Mouse (Mus musculus) cortical plate, adult 2 months (tissue): Measurements from ENCODE around the gene Zfp292. TPM values are rescaled to one million over a fixed set of nuclear protein-coding genes. Genes with fewer than 3 reads are reported as not detected.
A peak's percentile ranks its signal among the peaks of the same experiment; 100 is the strongest.

Source experiments
- H3K27ac ChIP-seq: fragments of 200-500 bp; 2 replicates; pipeline ENCODE4 v1.5.1; 2012; ENCODE audit warnings: low read length, control low read depth, inconsistent platforms; ENCODE audit not compliant: insufficient read depth
- H3K4me1 ChIP-seq: fragments of 200-500 bp; 2 replicates; pipeline ENCODE4 v1.6.1; 2011; ENCODE audit warnings: low read length; ENCODE audit not compliant: control insufficient read depth, insufficient read depth
- H3K4me3 ChIP-seq: fragments of 200-500 bp; 2 replicates; pipeline ENCODE4 v1.5.1; 2011; ENCODE audit warnings: mild to moderate bottlenecking, low read length, control low read depth; ENCODE audit not compliant: insufficient read depth
- CTCF ChIP-seq: fragments of 200-500 bp; IDR thresholded peaks from 2 replicates; pipeline ENCODE4 v1.5.1; 2011; ENCODE audit warnings: mild to moderate bottlenecking, control low read depth, low read length; ENCODE audit not compliant: insufficient read depth; ENCODE audit errors: extremely low read depth
- POLR2A ChIP-seq: fragments of 200-500 bp; IDR thresholded peaks from 2 replicates; pipeline ENCODE4 v1.6.1; 2011; ENCODE audit warnings: mild to moderate bottlenecking, low read length, control low read depth; ENCODE audit not compliant: insufficient read depth; ENCODE audit errors: extremely low read depth
- polyA plus RNA-seq: library from polyadenylated mRNA; depleted of rRNA; stranded (reverse); fragments of >200 nt; gene quantifications from 2 replicates; pipeline ENCODE4 v1.2.3, GENCODE M21; 2012

The Zfp292 gene
- polyA plus RNA-seq, 1 experiment, result 7.3 TPM

DNA sequence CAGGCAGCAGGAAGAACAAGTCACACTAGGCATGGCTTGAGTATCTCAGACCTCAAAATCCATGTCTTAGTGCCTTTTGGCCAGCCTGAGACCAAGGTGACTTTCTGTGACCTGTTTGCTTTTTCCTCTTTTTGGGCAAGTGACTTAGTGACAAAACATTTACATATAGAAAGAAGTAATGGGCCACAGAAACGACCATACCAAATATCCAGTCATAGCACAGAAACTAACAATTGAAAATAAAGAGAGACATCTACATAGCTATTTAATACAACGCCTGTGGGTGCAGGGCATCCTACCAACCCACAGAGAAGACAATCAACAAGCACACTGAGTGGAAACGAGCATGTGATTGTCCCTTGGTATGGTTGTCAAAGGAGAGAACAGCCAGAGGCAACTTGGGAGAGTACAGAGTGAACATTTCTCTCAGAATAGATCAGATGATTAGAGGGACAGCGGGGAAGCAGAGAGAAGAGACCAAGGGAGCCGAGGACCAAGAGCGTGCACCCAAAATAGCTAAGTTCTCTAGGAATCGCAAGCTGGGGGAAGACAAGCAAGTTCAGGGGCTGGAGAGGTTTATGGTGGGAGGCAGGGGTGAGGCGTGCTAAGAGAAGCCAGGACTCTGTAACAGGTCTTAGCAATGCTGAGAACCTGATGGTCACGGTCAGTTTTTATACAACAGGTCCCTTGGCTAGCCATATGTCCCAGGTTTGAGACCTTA is 3.0 kb upstream of the Zfp292 start:
- peak overlapping the region; percentile 48; the same call in 1 of the 2 replicates for H3K4me3 ChIP-seq
- H3K27ac ChIP-seq, result no peak overlapping the region
- peaks cover 2% of the 10 kb centered on the region; the same call in 1 of the 2 replicates for H3K4me1 ChIP-seq
- TF ChIP-seq POLR2A, result no peak
- no peak for TF ChIP-seq CTCF

DNA sequence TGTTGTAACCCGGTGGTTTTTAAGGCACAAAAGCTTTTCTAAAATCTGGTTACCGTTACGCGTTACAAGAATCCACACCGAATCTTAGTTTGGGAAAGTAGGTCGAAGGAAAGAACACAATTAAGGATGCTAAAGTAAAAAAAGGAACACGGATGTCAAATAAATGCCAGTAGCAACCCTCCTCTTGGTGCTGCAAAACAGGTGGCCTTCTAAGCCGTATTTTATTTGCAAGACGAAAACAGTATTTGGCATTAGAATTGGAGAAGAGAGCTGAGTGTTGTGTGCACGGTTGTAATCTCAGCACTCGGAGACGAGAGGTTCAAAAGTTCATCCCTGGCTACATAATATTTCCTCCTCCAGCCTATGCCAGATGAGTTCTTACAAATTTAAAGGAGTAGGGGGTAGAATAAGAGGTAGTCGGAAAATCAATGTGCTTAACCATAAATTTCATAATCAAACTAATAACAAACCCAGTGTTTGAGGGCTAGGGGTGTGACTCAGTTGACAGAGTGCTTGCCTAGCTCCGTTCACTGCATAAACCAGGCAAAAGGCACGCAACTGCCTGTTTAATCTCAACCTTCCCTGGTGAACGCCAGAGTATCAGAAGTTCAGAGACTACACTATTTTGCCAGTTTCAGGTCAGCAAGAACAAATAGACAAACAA is 738 bp upstream of the Zfp292 start:
- peaks cover 2% of the 10 kb centered on the region; the same call in 1 of the 2 replicates for H3K4me1 ChIP-seq
- H3K27ac ChIP-seq, result peak overlapping the region; percentile 99
- H3K4me3 ChIP-seq, result peak overlapping the region; percentile 77
- TF ChIP-seq POLR2A, result no peak
- no peak for TF ChIP-seq CTCF

DNA sequence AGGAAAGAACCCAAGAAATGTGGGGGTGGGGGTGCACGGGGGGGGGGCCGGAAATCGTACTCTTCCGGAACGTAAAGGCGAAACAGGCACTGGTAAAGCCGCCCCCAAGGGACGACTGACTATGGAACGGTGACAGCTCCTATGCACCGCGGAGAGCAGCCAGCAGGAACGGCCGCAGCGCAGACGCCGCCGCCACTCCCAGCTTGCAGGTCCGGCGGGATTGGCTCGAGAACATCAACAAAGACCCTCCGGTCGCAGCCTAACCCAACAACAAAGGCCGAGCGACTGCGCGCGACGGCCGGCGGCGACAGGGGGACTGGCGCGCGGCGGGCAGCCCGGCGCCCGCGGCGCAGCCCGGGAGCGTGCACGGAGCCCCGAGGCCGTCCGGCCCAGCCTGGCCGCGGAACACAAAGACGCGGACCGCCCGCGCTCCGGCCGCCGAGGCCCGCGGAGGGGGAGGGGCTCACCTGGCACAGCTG is 430 bp downstream of the Zfp292 start:
- Histone ChIP-seq H3K4me3 (peak overlapping the region; percentile 77), H3K4me1 (peaks cover 2% of the 10 kb centered on the region; the same call in 1 of the 2 replicates), H3K27ac (peak overlapping the region; percentile 97)
- TF ChIP-seq POLR2A (no peak), CTCF (no peak)

DNA sequence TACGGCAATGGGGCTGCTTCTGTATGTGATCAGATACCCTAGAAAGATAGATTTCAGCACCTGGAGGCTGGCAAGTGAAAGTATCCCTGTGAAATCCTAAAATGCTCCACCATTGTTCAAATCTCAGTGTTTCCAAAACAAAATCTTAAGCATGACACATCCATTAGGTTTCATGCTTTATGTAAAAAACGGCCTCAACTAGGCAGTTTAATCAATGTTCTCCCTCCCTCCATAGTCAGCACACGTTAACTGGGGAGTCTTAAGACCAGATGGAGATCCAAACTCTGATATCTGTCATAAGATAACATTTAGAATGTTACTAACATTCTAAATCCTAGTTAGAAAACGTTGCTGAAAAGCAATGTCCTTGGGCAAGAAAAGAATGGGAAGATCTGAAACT is 909 bp downstream of the Zfp292 start:
- Histone ChIP-seq H3K4me1 (peaks cover 2% of the 10 kb centered on the region; the same call in 1 of the 2 replicates), H3K4me3 (peak overlapping the region; percentile 77; the same call in 1 of the 2 replicates), H3K27ac (no peak overlapping the region)
- TF ChIP-seq CTCF (no peak), POLR2A (no peak)

DNA sequence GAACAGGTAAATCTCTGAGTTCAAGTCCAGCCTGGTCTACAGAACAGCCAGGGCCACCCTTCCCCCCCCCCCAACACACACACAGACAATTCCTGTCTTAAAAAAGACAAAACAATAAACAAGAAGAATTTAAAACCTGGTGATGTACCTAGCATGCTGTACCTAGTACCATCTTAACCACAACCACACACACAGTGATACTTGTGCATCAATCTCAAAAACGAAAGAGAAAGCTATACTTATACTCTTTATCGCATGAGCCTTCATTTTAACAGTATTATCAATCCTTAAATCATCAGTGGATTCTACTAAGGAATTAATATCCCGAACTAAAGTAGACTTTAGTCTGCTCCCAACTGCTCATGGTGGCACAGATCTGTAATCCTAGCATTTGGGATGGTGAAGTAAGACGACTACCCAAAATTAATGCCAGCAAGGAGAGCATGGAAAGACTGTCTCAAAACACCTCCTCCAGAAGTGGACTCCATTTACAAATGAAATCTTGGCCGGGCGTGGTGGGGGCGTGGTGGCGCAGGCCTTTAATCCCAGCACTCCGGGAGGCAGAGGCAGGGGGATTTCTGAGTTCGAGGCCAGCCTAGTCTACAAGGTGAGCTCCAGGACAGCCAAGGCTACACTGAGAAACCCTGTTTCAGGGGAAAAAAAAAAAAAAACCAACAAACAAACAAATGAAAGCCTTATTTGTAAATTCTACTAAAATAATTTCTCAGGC is 1.7 kb downstream of the Zfp292 start:
- peak overlapping the region; percentile 18; the same call in 1 of the 2 replicates for H3K4me3 ChIP-seq
- no peak overlapping the region for H3K27ac ChIP-seq
- no peak for TF ChIP-seq POLR2A
- no peak for TF ChIP-seq CTCF
- peaks cover 2% of the 10 kb centered on the region; the same call in 1 of the 2 replicates for H3K4me1 ChIP-seq

DNA sequence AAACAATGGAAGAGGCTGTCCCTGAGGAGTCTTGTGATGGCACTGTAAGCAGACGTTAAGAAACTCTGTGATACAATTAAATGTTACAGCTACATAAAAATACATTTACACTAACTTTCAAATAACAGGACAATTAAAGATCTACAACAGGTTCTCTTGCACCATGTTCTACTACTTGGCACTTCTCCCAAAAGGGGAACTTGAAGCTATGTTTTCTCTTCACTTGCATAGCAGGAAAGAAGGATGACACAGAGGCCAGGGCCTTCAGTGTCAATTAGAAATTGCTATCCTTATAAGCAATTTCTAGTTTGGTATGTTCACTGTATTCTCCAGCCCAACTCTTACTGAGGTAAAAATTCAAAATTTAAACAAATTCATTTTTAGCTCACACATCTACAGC is 8.5 kb downstream of the Zfp292 start:
- peaks cover 1% of the 10 kb centered on the region for H3K4me1 ChIP-seq
- no peak for TF ChIP-seq CTCF
- no peak for TF ChIP-seq POLR2A
- H3K27ac ChIP-seq, result no peak overlapping the region
- H3K4me3 ChIP-seq, result no peak overlapping the region

DNA sequence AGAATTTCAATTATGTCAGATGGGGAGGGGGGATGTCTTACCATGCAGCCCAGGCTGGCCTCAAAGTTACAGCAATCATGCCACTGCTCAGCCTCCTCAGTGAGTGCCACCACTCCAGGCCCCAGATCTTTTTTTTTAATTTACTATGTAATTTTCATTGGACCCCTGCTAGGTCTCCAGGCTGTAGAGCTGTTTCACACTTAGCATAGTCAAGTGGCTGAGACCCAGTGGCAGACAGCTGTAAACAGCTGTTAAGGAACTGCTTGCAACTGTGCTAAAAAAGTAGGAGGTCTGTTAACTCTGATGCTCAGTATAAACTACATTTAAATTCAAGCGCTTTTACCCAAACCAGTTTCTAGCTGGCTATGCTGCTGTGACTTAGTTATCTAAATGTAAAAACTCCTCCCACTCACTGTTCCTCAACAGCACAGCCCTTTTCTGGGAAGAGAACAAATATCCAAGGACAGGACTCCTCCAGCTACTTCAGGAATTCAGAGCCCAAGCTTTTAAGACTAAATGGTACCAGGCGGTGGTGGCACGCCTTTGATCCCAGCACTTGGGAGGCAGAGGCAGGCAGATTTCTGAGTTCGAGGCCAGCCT is 9.8 kb downstream of the Zfp292 start:
- Histone ChIP-seq H3K27ac (no peak overlapping the region), H3K4me3 (no peak overlapping the region), H3K4me1 (peaks cover 1% of the 10 kb centered on the region)
- TF ChIP-seq POLR2A (no peak), CTCF (no peak)

DNA sequence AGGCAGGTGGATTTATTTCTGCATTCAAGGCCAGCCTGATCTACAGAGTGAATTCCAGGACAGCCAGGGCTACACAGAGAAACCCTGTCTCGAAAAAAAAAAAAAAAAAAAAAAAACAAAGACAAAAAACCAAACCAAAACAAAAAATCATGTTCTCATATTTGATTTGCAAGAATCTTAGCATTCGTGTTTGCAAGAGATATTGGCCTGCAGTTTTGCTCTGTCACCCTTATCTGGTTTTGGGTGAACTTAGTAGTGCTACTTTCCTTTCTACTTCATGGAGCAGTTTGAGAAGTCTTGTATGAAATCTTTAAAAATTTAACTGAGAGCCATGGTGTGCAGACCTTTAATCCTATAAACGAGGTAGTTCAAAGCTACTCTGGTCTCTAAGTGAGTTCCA is 12.9 kb downstream of the Zfp292 start:
- Histone ChIP-seq H3K4me3 (no peak overlapping the region), H3K27ac (no peak overlapping the region), H3K4me1 (peaks cover 1% of the 10 kb centered on the region)
- TF ChIP-seq CTCF (no peak), POLR2A (no peak)

DNA sequence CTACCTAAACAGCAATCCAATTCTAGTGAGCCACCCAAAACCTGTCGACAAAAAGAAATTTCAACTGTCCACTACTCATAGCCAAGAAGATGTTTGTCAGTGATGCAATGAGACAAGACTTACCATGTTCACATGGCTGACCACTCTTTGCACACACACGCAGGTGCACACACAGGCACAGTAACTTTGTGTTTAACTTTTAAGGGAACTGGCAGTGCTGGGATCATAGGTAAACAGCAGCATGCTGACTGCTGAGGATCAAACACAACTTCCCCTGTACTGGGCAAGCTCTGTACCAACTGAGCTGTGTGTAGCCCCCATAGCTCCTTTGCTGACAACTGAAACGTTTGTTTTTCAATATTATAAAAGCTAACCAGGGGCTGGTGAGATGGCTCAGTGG is 21.3 kb downstream of the Zfp292 start:
- no peak overlapping the region for H3K4me3 ChIP-seq
- TF ChIP-seq CTCF (no peak), POLR2A (no peak)
- no peak overlapping the region for H3K27ac ChIP-seq

More for the DNA sequence above, 21.3 kb downstream of the Zfp292 start:
- peaks cover 4% of the 10 kb centered on the region for H3K4me1 ChIP-seq
